In genomic region chr8:45010685-45011084, GRCm38 (mm10) we compare ENCODE assay signal across 10 mouse cellular contexts. TPM values are rescaled to one million over a fixed set of nuclear protein-coding genes. Genes with fewer than 3 reads are reported as not detected.
DNase-seq lines count a peak whose midpoint lies in the region; ATAC-seq and TF ChIP-seq lines count a peak whose summit lies in the region.
"Had no signal": no experiment of that assay in that cellular context is flagged by ENCODE, and none has a peak within 500 bp of the region (broad histone marks: within the 10 kb centered on the region; RNA-seq: fewer than 3 reads in every experiment).

No protein-coding gene starts in this region.

- WGBS in kidney, embryonic 15.5 days: 45% methylated on average over 4 of the region's 4 CpGs
- 33% methylated on average over 4 of the region's 4 CpGs for WGBS in lung, embryonic 14.5 days

- no peaks in the 10 kb centered on the region for H3K27me3 ChIP-seq in kidney, embryonic 15.5 days
- H3K27me3 ChIP-seq in Patski: no peaks in the 10 kb centered on the region
- H3K27me3 ChIP-seq in lung, embryonic 14.5 days (ENCODE audit: insufficient read depth, low read length): no peaks in the 10 kb centered on the region
- H3K27me3 ChIP-seq: liver, embryonic 13.5 days had no signal

- peaks cover 30% of the 10 kb centered on the region for H3K4me1 ChIP-seq in kidney, embryonic 15.5 days
- H3K4me1 ChIP-seq in lung, embryonic 14.5 days (ENCODE audit: insufficient read depth): no peaks in the 10 kb centered on the region
- H3K4me1 ChIP-seq: liver, embryonic 13.5 days had no signal

- CTCF ChIA-PET in Patski (lab: Charles Lee): interaction anchor here (0.7 to 4.6 kb wide), 2 partner anchors 9 to 74 kb away, joined by 3 to 17 read pairs; no protein-coding TSS in a partner anchor

- in situ Hi-C loops in Patski (cut with MboI; ENCODE audit: low pct_unique_long_range_greater_than_20kb): loop anchor here (5.0 to 10.0 kb wide), 2 partner anchors 73 to 246 kb away; partner anchors contain the start of gene Fat1

- DNase-seq in kidney, adult 18-20 months: peak; percentile 69
- no peak for DNase-seq in Patski (ENCODE audit: low read depth, low spot score)
- DNase-seq in brain, embryonic 14.5 days (ENCODE audit: low read depth): peak; percentile 55
- peak; percentile 53 to 65 for DNase-seq in frontal cortex, postnatal 25 days (ENCODE audit: low spot score in 2 of 2)
- peak; percentile 73 for DNase-seq in lung, embryonic 14.5 days
- no peak for DNase-seq in thymus, adult 18-20 months
- DNase-seq: liver, embryonic 13.5 days had no signal

- H3K9me3 ChIP-seq in kidney, embryonic 15.5 days (replicated peaks): no peaks in the 10 kb centered on the region
- no peaks in the 10 kb centered on the region for H3K9me3 ChIP-seq in lung, embryonic 14.5 days (ENCODE audit: low read depth, low read length)
- H3K9me3 ChIP-seq: liver, embryonic 13.5 days had no signal

- no peak overlapping the region for H3K4me3 ChIP-seq in kidney, embryonic 15.5 days (replicated peaks)
- H3K4me3 ChIP-seq in lung, embryonic 14.5 days (ENCODE audit: low read depth, low read length): no peak overlapping the region
- H3K4me3 ChIP-seq: liver, embryonic 13.5 days had no signal

- no peak overlapping the region for H3K9ac ChIP-seq in kidney, embryonic 15.5 days
- H3K9ac ChIP-seq in lung, embryonic 14.5 days: no peak overlapping the region
- H3K9ac ChIP-seq: liver, embryonic 13.5 days had no signal

- peaks cover 77% of the 10 kb centered on the region for H3K36me3 ChIP-seq in kidney, embryonic 15.5 days
- H3K36me3 ChIP-seq in lung, embryonic 14.5 days (ENCODE audit: insufficient read depth): peaks cover 66% of the 10 kb centered on the region

- no peak overlapping the region for H3K27ac ChIP-seq in kidney, embryonic 15.5 days
- H3K27ac ChIP-seq in lung, embryonic 14.5 days (ENCODE audit: low read depth): no peak overlapping the region
- H3K27ac ChIP-seq: liver, embryonic 13.5 days had no signal

- POLR2A ChIA-PET in Patski (lab: Charles Lee): interaction anchor here (0.7 to 1.5 kb wide), 2 partner anchors 8 to 73 kb away, joined by 3 to 4 read pairs; no protein-coding TSS in a partner anchor

- no peak for TF ChIP-seq POLR2A in brain, embryonic 14.5 days (IDR thresholded peaks at IDR 0.05; ENCODE audit: borderline replicate concordance, extremely low read depth, insufficient read depth, insufficient read length, poor library complexity, severe bottlenecking)

- peak; percentile 82 for TF ChIP-seq CTCF in Patski (IDR thresholded peaks at IDR 0.05)
- TF ChIP-seq CTCF in brain, embryonic 14.5 days (IDR thresholded peaks at IDR 0.05; ENCODE audit: borderline replicate concordance, extremely low read depth, insufficient read depth, insufficient read length): peak; percentile 65; the same call in 1 of the 2 replicates
- peak; percentile 71 for TF ChIP-seq CTCF in lung, embryonic 14.5 days (IDR thresholded peaks at IDR 0.05; ENCODE audit: low read depth)

- H3K4me2 ChIP-seq in kidney, embryonic 15.5 days: no peak overlapping the region
- no peak overlapping the region for H3K4me2 ChIP-seq in lung, embryonic 14.5 days
- H3K4me2 ChIP-seq: liver, embryonic 13.5 days had no signal

- ATAC-seq in kidney, embryonic 15.5 days (replicated peaks; ENCODE audit: low FRiP score): no peak
- ATAC-seq in Patski: peak; percentile 42
- ATAC-seq in lung, embryonic 14.5 days (ENCODE audit: insufficient read depth): no peak
- ATAC-seq in erythroblast, adult 5-6 weeks (replicated peaks; ENCODE audit: low FRiP score, poor library complexity, severe bottlenecking): no peak

RNA-seq across cellular contexts. Expression of gene Mtnr1a, which starts 58.3 kb away (rescaled TPM):
- polyA plus RNA-seq in kidney, embryonic 15.5 days (2015; fragmentation: Nextera tagmentation; extraction: Ambion mirVana): 0.26 and 0.31 TPM in 2 replicates
- not detected for polyA plus RNA-seq in Patski (2021)
- 0.34 and 0.41 TPM in 2 replicates for polyA plus RNA-seq in brain, embryonic 14.5 days (2012; rRNA removed)
- polyA plus RNA-seq in lung, embryonic 14.5 days (2014; fragmentation: Nextera tagmentation; extraction: Ambion mirVana): 0.30 TPM in 1 of 2 replicates, not detected in the other
- total RNA-seq in erythroblast, adult 5-6 weeks (2015; ENCODE audit: low replicate concordance): not detected in 2 replicates
- total RNA-seq in erythroblast, adult 5-6 weeks (2017; ENCODE audit: low replicate concordance): not detected in 2 replicates
- total RNA-seq: gastrocnemius, postnatal 4 days had no signal
- polyA plus RNA-seq: liver, embryonic 13.5 days had no signal

Comparison
In these comparisons a context has a peak if more than half of its experiments do, and no peak if none do; other contexts are left out.
1. DNase-seq: peak in kidney, adult 18-20 months (single experiment), brain, embryonic 14.5 days (single experiment), frontal cortex, postnatal 25 days (2 of 2) and lung, embryonic 14.5 days (single experiment); none in Patski (single experiment) and thymus, adult 18-20 months (0 of 2).
2. Peak in every context shown above with its lines, with median percentiles within 50 percentile points of each other: CTCF ChIP-seq.